In the genomic region with DNA sequence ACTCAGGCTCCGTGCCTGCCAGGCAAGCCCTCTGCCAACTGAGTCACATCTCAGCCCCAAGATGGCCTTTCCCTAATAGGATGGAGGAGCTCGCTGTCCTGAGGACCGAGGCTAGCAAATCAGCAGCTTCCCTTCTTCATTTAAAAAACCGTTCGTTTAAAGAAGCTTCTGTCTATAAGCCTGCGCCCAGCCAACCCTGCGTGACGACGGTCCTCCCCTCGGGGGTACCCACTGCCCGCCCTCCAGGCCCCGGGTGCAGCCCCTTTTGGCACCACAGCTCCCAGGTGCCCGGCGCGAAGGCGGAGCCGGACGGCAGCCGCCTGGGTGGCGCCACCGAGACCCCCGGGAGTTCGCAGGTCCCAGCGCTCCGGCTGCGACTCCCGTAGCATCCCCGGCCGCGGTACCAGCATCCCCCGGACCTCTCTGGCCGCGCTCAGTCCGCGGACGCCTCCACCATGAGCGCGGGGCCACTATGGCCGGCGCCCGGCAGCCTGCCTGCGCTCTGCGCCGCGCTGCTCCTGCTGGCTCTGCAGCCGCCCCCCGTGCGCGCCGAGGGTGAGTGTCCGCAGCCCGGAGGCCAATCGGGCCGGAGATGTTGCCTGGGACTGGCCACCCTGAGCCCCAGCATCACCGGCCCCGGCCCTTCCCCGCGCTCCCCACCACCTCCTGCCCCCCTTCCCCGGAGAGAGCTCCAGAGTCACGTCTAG, we compare ENCODE assay signal across 9 mouse cellular contexts. TPM values are rescaled to one million over a fixed set of nuclear protein-coding genes. Genes with fewer than 3 reads are reported as not detected.
DNase-seq lines count a peak whose midpoint lies in the region; ATAC-seq and TF ChIP-seq lines count a peak whose summit lies in the region.
"Had no signal": no experiment of that assay in that cellular context is flagged by ENCODE, and none has a peak within 500 bp of the region (broad histone marks: within the 10 kb centered on the region; RNA-seq: fewer than 3 reads in every experiment).

Gene Susd5 (plus strand): TSS at position 51 of the 707 bp plus-strand sequence.

- H3K9me3 ChIP-seq in forebrain, embryonic 16.5 days (ENCODE audit: control insufficient read depth, low read length), result no peaks in the 10 kb centered on the region
- no peaks in the 10 kb centered on the region for H3K9me3 ChIP-seq in midbrain, embryonic 12.5 days

- ATAC-seq in forebrain, embryonic 16.5 days, result peak; percentile 58
- peak; percentile 72 for ATAC-seq in midbrain, embryonic 12.5 days (ENCODE audit: low FRiP score, low read depth)
- ATAC-seq in erythroblast, adult 5-6 weeks (replicated peaks; ENCODE audit: low FRiP score, poor library complexity, severe bottlenecking), result no peak

- DNase-seq in layer of hippocampus, adult 2 months (ENCODE audit: low spot score in 2 of 2), result no peak
- DNase-seq in layer of hippocampus, adult 9-11 months, result no peak
- DNase-seq in embryo, embryonic 10 days (ENCODE audit: low spot score), result peak; percentile 42
- no peak for DNase-seq in urinary bladder, postnatal 36 days (ENCODE audit: low spot score in 2 of 2)
- DNase-seq in cerebellum, adult 11-12 months, result no peak

- H3K4me1 ChIP-seq in forebrain, embryonic 16.5 days (replicated peaks; ENCODE audit: control insufficient read depth, insufficient read depth, low read length), result peaks cover 8% of the 10 kb centered on the region
- H3K4me1 ChIP-seq in midbrain, embryonic 12.5 days, result peaks cover 7% of the 10 kb centered on the region

- whole genome bisulfite sequencing in forebrain, embryonic 16.5 days, result under 1% methylated on average over 59 of the region's 60 CpGs
- 2% methylated on average over 58 of the region's 60 CpGs for WGBS in midbrain, embryonic 12.5 days

- peaks cover 24% of the 10 kb centered on the region for H3K27me3 ChIP-seq in forebrain, embryonic 16.5 days (replicated peaks; ENCODE audit: control insufficient read depth, insufficient read depth, low read length)
- peaks cover 49% of the 10 kb centered on the region for H3K27me3 ChIP-seq in midbrain, embryonic 12.5 days

- H3K4me2 ChIP-seq in forebrain, embryonic 16.5 days (ENCODE audit: low read length), result peak within 1 kb of the TSS; percentile 82
- peak within 1 kb of the TSS; percentile 92 for H3K4me2 ChIP-seq in midbrain, embryonic 12.5 days (replicated peaks)

- no peaks in the 10 kb centered on the region for H3K36me3 ChIP-seq in forebrain, embryonic 16.5 days (ENCODE audit: control insufficient read depth, insufficient read depth)
- no peaks in the 10 kb centered on the region for H3K36me3 ChIP-seq in midbrain, embryonic 12.5 days

- H3K9ac ChIP-seq in forebrain, embryonic 16.5 days (replicated peaks; ENCODE audit: low read depth, low read length), result peak within 1 kb of the TSS; percentile 50
- peak within 1 kb of the TSS; percentile 37; the same call in 1 of the 2 replicates for H3K9ac ChIP-seq in midbrain, embryonic 12.5 days (replicated peaks)

- H3K27ac ChIP-seq in layer of hippocampus, adult 2 months, result no peak within 1 kb of the TSS
- no peak within 1 kb of the TSS for H3K27ac ChIP-seq in forebrain, embryonic 16.5 days (ENCODE audit: low read length)
- no peak within 1 kb of the TSS for H3K27ac ChIP-seq in midbrain, embryonic 12.5 days (replicated peaks)

- TF ChIP-seq CTCF in layer of hippocampus, adult 2 months (conservative IDR thresholded peaks at IDR 0.05), result no peak

- peak within 1 kb of the TSS; percentile 47 for H3K4me3 ChIP-seq in layer of hippocampus, adult 2 months
- peak within 1 kb of the TSS; percentile 50 for H3K4me3 ChIP-seq in forebrain, embryonic 16.5 days (replicated peaks; ENCODE audit: low read length)
- peak within 1 kb of the TSS; percentile 53 for H3K4me3 ChIP-seq in midbrain, embryonic 12.5 days

RNA-seq across cellular contexts. Expression of gene Susd5, which starts in this region (rescaled TPM):
- 1 to 10 TPM; 3.0 to 3.3 TPM for total RNA-seq in layer of hippocampus, adult 2 months (2021)
- polyA plus RNA-seq in forebrain, embryonic 16.5 days (2015; fragmentation: Nextera tagmentation; extraction: Ambion mirVana), result 0.75 TPM in 1 of 2 replicates, not detected in the other
- 0.17 and 0.78 TPM in 2 replicates for polyA plus RNA-seq in midbrain, embryonic 12.5 days (2016; fragmentation: Nextera tagmentation; extraction: Ambion mirVana)
- total RNA-seq in erythroblast, adult 5-6 weeks (2015; ENCODE audit: low replicate concordance), result not detected in 2 replicates
- not detected in 2 replicates for total RNA-seq in erythroblast, adult 5-6 weeks (2017; ENCODE audit: low replicate concordance)
- total RNA-seq: liver, adult 2 months had no signal
- polyA plus RNA-seq: liver, adult 2 months had no signal

Comparison
In these comparisons a context has a peak if more than half of its experiments do, and no peak if none do; other contexts are left out.
1. RNA of gene Susd5 (total RNA-seq): 3.0 to 3.3 TPM in layer of hippocampus, adult 2 months; not detected in erythroblast, adult 5-6 weeks; every median in the first group is over 4 times any median in the second.
2. Peak in ATAC-seq, H3K4me3 ChIP-seq, H3K9ac ChIP-seq and H3K4me2 ChIP-seq in forebrain, embryonic 16.5 days; RNA of the gene not detected or under 1 TPM.
3. Peak in ATAC-seq, H3K4me3 ChIP-seq, H3K9ac ChIP-seq and H3K4me2 ChIP-seq in midbrain, embryonic 12.5 days; RNA of the gene not detected or under 1 TPM.
4. Peak in every context shown above with its lines, with median percentiles within 50 percentile points of each other: H3K4me3 ChIP-seq.